Mouse (Mus musculus) heart, embryonic 16.5 days (tissue): ENCODE measurements at regions not wholly inside any gene's neighbourhood (a gene's known extent, or its start where the extent isn't known, plus 50 kb on each side); places are given as distances from the start of the nearest gene placed in this dataset.

ENCODE experiments used
- ATAC-seq: fragments of 200-750 bp; cut with Nextera tagmentation; replicated peaks from 2 replicates; pipeline ENCODE4 v1.8.0; 2017; ENCODE audit warnings: moderate number of reproducible peaks; ENCODE audit not compliant: insufficient read depth, low FRiP score; ENCODE audit errors: extremely low read depth
- H3K27ac ChIP-seq: fragments of 300-500 bp; sonication (generic); 2 replicates; pipeline ENCODE4 v1.5.1; 2014; ENCODE audit warnings: mild to moderate bottlenecking, low read length, control low read depth, moderate library complexity
- H3K27me3 ChIP-seq: fragments of 300-500 bp; sonication (generic); 2 replicates; pipeline ENCODE4 v1.6.1; 2014; ENCODE audit warnings: low read length, mixed read lengths; ENCODE audit not compliant: control insufficient read depth, insufficient read depth
- H3K36me3 ChIP-seq: fragments of 300-500 bp; sonication (generic); 2 replicates; pipeline ENCODE4 v1.6.1; 2014; ENCODE audit not compliant: control insufficient read depth, insufficient read depth
- H3K4me1 ChIP-seq: fragments of 300-500 bp; sonication (generic); 2 replicates; pipeline ENCODE4 v1.6.1; 2014; ENCODE audit warnings: low read length, mixed read lengths; ENCODE audit not compliant: control insufficient read depth, insufficient read depth
- H3K4me2 ChIP-seq: fragments of 300-500 bp; sonication (generic); 2 replicates; pipeline ENCODE4 v1.6.1; 2014; ENCODE audit warnings: low read depth, mild to moderate bottlenecking, control low read depth, low read length
- H3K4me3 ChIP-seq: fragments of 300-500 bp; sonication (generic); 2 replicates; pipeline ENCODE4 v1.5.1; 2014; ENCODE audit warnings: mild to moderate bottlenecking, control low read depth, low read length
- H3K9ac ChIP-seq: fragments of 300-500 bp; sonication (generic); 2 replicates; pipeline ENCODE4 v1.6.1; 2014; ENCODE audit warnings: low read length, control low read depth
- H3K9me3 ChIP-seq: fragments of 300-500 bp; sonication (generic); replicated peaks from 2 replicates; pipeline ENCODE4 v1.6.1; 2016; ENCODE audit warnings: low read length; ENCODE audit not compliant: control insufficient read depth
- WGBS: fragments of 180-500 bp; shearing (Covaris S2); extraction: QIAGEN DNeasy Blood & Tissue Kit; methylation state at CpG from one replicate; pipeline ENCODE4 v1.1.7; 2014; 5-methylcytosine and 5-hydroxymethylcytosine counted together

GRCm38 (mm10) chr5:29142957-29143356, 52.8 kb upstream of the Rnf32 start:
- Histone ChIP-seq H3K36me3 (no peaks in the 10 kb centered on the region), H3K27ac (no peak overlapping the region), H3K4me1 (no peaks in the 10 kb centered on the region), H3K27me3 (no peaks in the 10 kb centered on the region), H3K4me2 (no peak overlapping the region), H3K9me3 (no peaks in the 10 kb centered on the region), H3K9ac (no peak overlapping the region), H3K4me3 (no peak overlapping the region)
- no peak for ATAC-seq
- 79% methylated on average over 2 of the region's 2 CpGs for WGBS

GRCm38 (mm10) chr5:29142502-29142901, 53.3 kb upstream of the Rnf32 start:
- 77% methylated on average over 13 of the region's 13 CpGs for WGBS
- Histone ChIP-seq H3K36me3 (no peaks in the 10 kb centered on the region), H3K27me3 (no peaks in the 10 kb centered on the region), H3K4me3 (no peak overlapping the region), H3K9ac (no peak overlapping the region), H3K27ac (no peak overlapping the region), H3K4me2 (no peak overlapping the region), H3K9me3 (no peaks in the 10 kb centered on the region), H3K4me1 (no peaks in the 10 kb centered on the region)
- no peak for ATAC-seq

- ATAC-seq: no peak
- Histone ChIP-seq H3K4me3 (no peak overlapping the region), H3K27me3 (no peaks in the 10 kb centered on the region), H3K4me1 (no peaks in the 10 kb centered on the region), H3K36me3 (no peaks in the 10 kb centered on the region), H3K27ac (no peak overlapping the region), H3K9me3 (no peaks in the 10 kb centered on the region), H3K4me2 (no peak overlapping the region), H3K9ac (no peak overlapping the region)
- WGBS: 54% methylated on average over 5 of the region's 5 CpGs
These were observed 58.3 kb upstream of the Rnf32 start for GRCm38 (mm10) chr5:29137481-29137880.

- Histone ChIP-seq H3K4me3 (no peak overlapping the region), H3K27me3 (no peaks in the 10 kb centered on the region), H3K27ac (no peak overlapping the region), H3K9ac (no peak overlapping the region), H3K4me1 (0 out of 2 replicates have a peak, but pooled peaks cover 3% of the 10 kb centered on the region), H3K9me3 (no peaks in the 10 kb centered on the region), H3K36me3 (no peaks in the 10 kb centered on the region), H3K4me2 (no peak overlapping the region)
- ATAC-seq: no peak
- 30% methylated on average over 3 of the region's 3 CpGs for WGBS
These were observed 63.5 kb upstream of the Rnf32 start for GRCm38 (mm10) chr5:29132261-29132660.

GRCm38 (mm10) chr5:29131762-29132161, 64.0 kb upstream of the Rnf32 start:
- 23% methylated on average over 2 of the region's 2 CpGs for WGBS
- H3K27me3 ChIP-seq: no peaks in the 10 kb centered on the region
- no peak for ATAC-seq

GRCm38 (mm10) chr5:29129724-29130123, 66.1 kb upstream of the Rnf32 start:
- Histone ChIP-seq H3K27me3 (no peaks in the 10 kb centered on the region), H3K36me3 (no peaks in the 10 kb centered on the region), H3K4me3 (no peak overlapping the region), H3K4me2 (no peak overlapping the region), H3K9me3 (no peaks in the 10 kb centered on the region), H3K27ac (no peak overlapping the region), H3K9ac (no peak overlapping the region), H3K4me1 (0 out of 2 replicates have a peak, but pooled peaks cover 3% of the 10 kb centered on the region)
- ATAC-seq: no peak
- 79% methylated on average over 3 of the region's 3 CpGs for WGBS

More at GRCm38 (mm10) chr5:29131762-29132161, 64.0 kb upstream of the Rnf32 start:
- Histone ChIP-seq H3K27ac (no peak overlapping the region), H3K9ac (no peak overlapping the region), H3K9me3 (no peaks in the 10 kb centered on the region), H3K4me1 (0 out of 2 replicates have a peak, but pooled peaks cover 3% of the 10 kb centered on the region), H3K36me3 (no peaks in the 10 kb centered on the region), H3K4me2 (no peak overlapping the region), H3K4me3 (no peak overlapping the region)

- Histone ChIP-seq H3K9me3 (no peaks in the 10 kb centered on the region), H3K27ac (no peak overlapping the region), H3K27me3 (no peaks in the 10 kb centered on the region), H3K36me3 (no peaks in the 10 kb centered on the region), H3K4me1 (no peaks in the 10 kb centered on the region), H3K9ac (no peak overlapping the region), H3K4me3 (no peak overlapping the region), H3K4me2 (no peak overlapping the region)
- WGBS: 33% methylated on average over 2 of the region's 2 CpGs
- ATAC-seq: no peak
These were observed 78.8 kb upstream of the Rnf32 start for GRCm38 (mm10) chr5:29116942-29117341.

- H3K4me1 ChIP-seq: no peaks in the 10 kb centered on the region
- no peak overlapping the region for H3K9ac ChIP-seq
- ATAC-seq: no peak
- H3K9me3 ChIP-seq: no peaks in the 10 kb centered on the region
- H3K36me3 ChIP-seq: no peaks in the 10 kb centered on the region
- H3K27ac ChIP-seq: no peak overlapping the region
- H3K4me2 ChIP-seq: no peak overlapping the region
- H3K4me3 ChIP-seq: no peak overlapping the region
- no peaks in the 10 kb centered on the region for H3K27me3 ChIP-seq
These were observed 83.3 kb upstream of the Rnf32 start for GRCm38 (mm10) chr5:29112531-29112930.

- H3K9me3 ChIP-seq: no peaks in the 10 kb centered on the region
- H3K27me3 ChIP-seq: no peaks in the 10 kb centered on the region
- no peak overlapping the region for H3K27ac ChIP-seq
- H3K36me3 ChIP-seq: no peaks in the 10 kb centered on the region
- H3K4me2 ChIP-seq: no peak overlapping the region
- ATAC-seq: no peak
- no peak overlapping the region for H3K9ac ChIP-seq
- H3K4me3 ChIP-seq: no peak overlapping the region
- H3K4me1 ChIP-seq: no peaks in the 10 kb centered on the region
These were observed 88.5 kb upstream of the Rnf32 start for GRCm38 (mm10) chr5:29107276-29107675.

GRCm38 (mm10) chr5:29083288-29083687, 112.5 kb upstream of the Rnf32 start:
- 52% methylated on average over 1 of the region's 1 CpGs for WGBS

More at GRCm38 (mm10) chr5:29083288-29083687, 112.5 kb upstream of the Rnf32 start:
- Histone ChIP-seq H3K36me3 (no peaks in the 10 kb centered on the region), H3K27ac (no peak overlapping the region), H3K4me3 (no peak overlapping the region), H3K9me3 (no peaks in the 10 kb centered on the region), H3K4me2 (no peak overlapping the region), H3K4me1 (0 out of 2 replicates have a peak, but pooled peaks cover 2% of the 10 kb centered on the region), H3K27me3 (no peaks in the 10 kb centered on the region), H3K9ac (no peak overlapping the region)
- no peak for ATAC-seq
